ENCODE assay signal across 13 mouse cellular contexts in the genomic region with DNA sequence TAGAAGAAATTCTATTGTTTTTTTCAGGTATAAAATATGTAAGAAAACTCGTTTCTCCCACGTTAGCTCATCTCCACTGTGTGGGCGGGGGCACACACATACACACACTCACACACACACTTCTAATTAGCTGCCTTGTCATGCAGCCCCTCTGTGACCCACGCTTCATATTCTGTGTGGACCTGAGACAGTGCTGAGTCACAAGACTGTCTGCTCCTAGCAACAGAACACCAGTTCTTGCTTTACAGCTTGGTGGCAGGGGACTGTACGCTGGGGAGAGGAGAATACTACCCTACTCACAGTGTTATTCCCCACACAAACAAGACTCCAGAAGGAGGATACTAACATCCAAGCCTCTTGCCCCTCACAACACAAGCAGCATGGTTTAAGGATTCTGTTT.
"Had no signal": no experiment of that assay in that cellular context is flagged by ENCODE, and none has a peak within 500 bp of the region (broad histone marks: within the 10 kb centered on the region; RNA-seq: fewer than 3 reads in every experiment).

No protein-coding gene starts in this region.

- DNase-seq: kidney, adult 8-10 months; kidney, postnatal 36 days; lung, embryonic 14.5 days; lung, postnatal 10 days; lung, postnatal 4 days; right cerebral cortex, postnatal 14 days; thymus, postnatal 4 days had no signal

- H3K27me3 ChIP-seq: neural tube, embryonic 13.5 days; stomach, embryonic 15.5 days had no signal

- H3K36me3 ChIP-seq: limb, embryonic 15.5 days; midbrain, embryonic 12.5 days; neural tube, embryonic 13.5 days; stomach, embryonic 15.5 days had no signal

- H3K9me3 ChIP-seq: limb, embryonic 15.5 days; midbrain, embryonic 12.5 days; neural tube, embryonic 13.5 days; stomach, embryonic 15.5 days had no signal

- H3K4me2 ChIP-seq: limb, embryonic 15.5 days; lung, embryonic 14.5 days; midbrain, embryonic 12.5 days; neural tube, embryonic 13.5 days; stomach, embryonic 15.5 days had no signal

- H3K4me3 ChIP-seq: limb, embryonic 15.5 days; midbrain, embryonic 12.5 days; neural tube, embryonic 13.5 days; stomach, embryonic 15.5 days had no signal

- ATAC-seq: intestine, postnatal 0 days; midbrain, embryonic 16.5 days had no signal

- H3K4me1 ChIP-seq: neural tube, embryonic 13.5 days; stomach, embryonic 15.5 days had no signal

- H3K9ac ChIP-seq: limb, embryonic 15.5 days; lung, embryonic 14.5 days; midbrain, embryonic 12.5 days; neural tube, embryonic 13.5 days; stomach, embryonic 15.5 days had no signal

- H3K27ac ChIP-seq: limb, embryonic 15.5 days; midbrain, embryonic 12.5 days; neural tube, embryonic 13.5 days; stomach, embryonic 15.5 days had no signal
